24 mouse cellular contexts compared by ENCODE assay signal in genomic region chr15:83237460-83238243, GRCm38 (mm10). TPM values are rescaled to one million over a fixed set of nuclear protein-coding genes. Genes with fewer than 3 reads are reported as not detected.
DNase-seq lines count a peak whose midpoint lies in the region; ATAC-seq and TF ChIP-seq lines count a peak whose summit lies in the region.
"Had no signal": no experiment of that assay in that cellular context is flagged by ENCODE, and none has a peak within 500 bp of the region (broad histone marks: within the 10 kb centered on the region; RNA-seq: fewer than 3 reads in every experiment).

No protein-coding gene starts in this region.

- H3K4me1 ChIP-seq in hindbrain, embryonic 16.5 days (ENCODE audit: control insufficient read depth, insufficient read depth, low read depth, low read length) = peaks cover 3% of the 10 kb centered on the region; the same call in 1 of the 2 replicates
- peaks cover 4% of the 10 kb centered on the region; the same call in 1 of the 2 replicates for H3K4me1 ChIP-seq in hindbrain, embryonic 10.5 days (replicated peaks)
- peaks cover 89% of the 10 kb centered on the region for H3K4me1 ChIP-seq in E14TG2a.4 (replicated peaks; ENCODE audit: low read depth, low read length)
- H3K4me1 ChIP-seq in stomach, embryonic 14.5 days (ENCODE audit: control insufficient read depth, insufficient read depth, low read length) = 0 out of 2 replicates have a peak, but pooled peaks cover 10% of the 10 kb centered on the region
- H3K4me1 ChIP-seq: liver, embryonic 15.5 days; midbrain, embryonic 15.5 days had no signal

- 66% methylated on average over 15 of the region's 15 CpGs for WGBS in hindbrain, embryonic 16.5 days
- 68% methylated on average over 15 of the region's 15 CpGs for WGBS in hindbrain, embryonic 10.5 days
- WGBS in stomach, embryonic 14.5 days = 55% methylated on average over 15 of the region's 15 CpGs

- H3K4me2 ChIP-seq in hindbrain, embryonic 16.5 days (ENCODE audit: low read length) = no peak overlapping the region
- no peak overlapping the region for H3K4me2 ChIP-seq in stomach, embryonic 14.5 days (replicated peaks; ENCODE audit: low read depth, low read length)
- H3K4me2 ChIP-seq: liver, embryonic 15.5 days; lung, embryonic 14.5 days; midbrain, embryonic 15.5 days had no signal

- no peak overlapping the region for H3K27ac ChIP-seq in hindbrain, embryonic 16.5 days (ENCODE audit: low read depth, low read length)
- H3K27ac ChIP-seq in hindbrain, embryonic 10.5 days = no peak overlapping the region
- no peak overlapping the region; the same call in 1 of the 2 replicates for H3K27ac ChIP-seq in stomach, embryonic 14.5 days (ENCODE audit: low read length)
- H3K27ac ChIP-seq: liver, embryonic 15.5 days; midbrain, embryonic 15.5 days had no signal

- 0 out of 2 replicates have a peak, but pooled peaks have one; percentile 34 for ATAC-seq in hindbrain, embryonic 16.5 days
- ATAC-seq in stomach, embryonic 14.5 days (ENCODE audit: insufficient number of reproducible peaks, insufficient read depth, low FRiP score, low read depth) = peak; percentile 63; the same call in 1 of the 2 replicates
- ATAC-seq: forebrain, embryonic 16.5 days; midbrain, embryonic 15.5 days had no signal

- H3K27me3 ChIP-seq in hindbrain, embryonic 16.5 days (replicated peaks; ENCODE audit: control insufficient read depth, insufficient read depth, low read length) = no peaks in the 10 kb centered on the region
- no peaks in the 10 kb centered on the region for H3K27me3 ChIP-seq in hindbrain, embryonic 10.5 days (ENCODE audit: insufficient read depth, poor library complexity, severe bottlenecking)
- no peaks in the 10 kb centered on the region for H3K27me3 ChIP-seq in E14TG2a.4 (ENCODE audit: insufficient read depth, low read length)
- no peaks in the 10 kb centered on the region for H3K27me3 ChIP-seq in stomach, embryonic 14.5 days (ENCODE audit: control insufficient read depth, insufficient read depth, low read length)
- H3K27me3 ChIP-seq: liver, embryonic 15.5 days; midbrain, embryonic 15.5 days had no signal

- no peak for DNase-seq in hindbrain, embryonic 10.5 days (ENCODE audit: low spot score)
- peak; percentile 76 for DNase-seq in R1 (ENCODE audit: low read depth, low spot score)
- DNase-seq in heart, adult 18-20 months = no peak
- DNase-seq in urinary bladder, adult 2 months (ENCODE audit: low spot score) = no peak
- DNase-seq: adrenal gland, postnatal 14 days; cerebellum, adult 11 months; cerebellum, postnatal 14 days; gastrocnemius, postnatal 10 days; heart, postnatal 14 days; kidney, adult 2 months; kidney, postnatal 10 days; lung, embryonic 14.5 days; lung, postnatal 14 days; right cerebral cortex, postnatal 4 days; thymus, postnatal 14 days had no signal

- TF ChIP-seq CTCF in E14TG2a.4 (conservative IDR thresholded peaks at IDR 0.05; ENCODE audit: low read length) = no peak

- H3K4me3 ChIP-seq in hindbrain, embryonic 16.5 days (ENCODE audit: low read length) = no peak overlapping the region
- no peak overlapping the region for H3K4me3 ChIP-seq in hindbrain, embryonic 10.5 days
- H3K4me3 ChIP-seq in E14TG2a.4 (replicated peaks; ENCODE audit: low read length) = peak overlapping the region; percentile 73
- H3K4me3 ChIP-seq in stomach, embryonic 14.5 days (ENCODE audit: low read depth, low read length) = no peak overlapping the region
- H3K4me3 ChIP-seq: erythroblast, embryonic 14.5 days; liver, embryonic 15.5 days; midbrain, embryonic 15.5 days had no signal

- H3K36me3 ChIP-seq in hindbrain, embryonic 16.5 days (ENCODE audit: control insufficient read depth, insufficient read depth, low read length) = no peaks in the 10 kb centered on the region
- H3K36me3 ChIP-seq in hindbrain, embryonic 10.5 days = no peaks in the 10 kb centered on the region
- H3K36me3 ChIP-seq in E14TG2a.4 (ENCODE audit: insufficient read depth, low read length) = peaks cover 39% of the 10 kb centered on the region
- H3K36me3 ChIP-seq in stomach, embryonic 14.5 days (ENCODE audit: control insufficient read depth, insufficient read depth, low read length) = no peaks in the 10 kb centered on the region
- H3K36me3 ChIP-seq: liver, embryonic 15.5 days; midbrain, embryonic 15.5 days had no signal

- H3K9ac ChIP-seq in hindbrain, embryonic 16.5 days (ENCODE audit: low read depth, low read length) = no peak overlapping the region
- no peak overlapping the region for H3K9ac ChIP-seq in stomach, embryonic 14.5 days (replicated peaks; ENCODE audit: low read depth, low read length)
- H3K9ac ChIP-seq: liver, embryonic 15.5 days; lung, embryonic 14.5 days; midbrain, embryonic 15.5 days had no signal

- no peaks in the 10 kb centered on the region for H3K9me3 ChIP-seq in hindbrain, embryonic 16.5 days (ENCODE audit: control insufficient read depth, low read length)
- H3K9me3 ChIP-seq in hindbrain, embryonic 10.5 days = no peaks in the 10 kb centered on the region
- H3K9me3 ChIP-seq in E14TG2a.4 (ENCODE audit: low read length) = no peaks in the 10 kb centered on the region
- H3K9me3 ChIP-seq in stomach, embryonic 14.5 days (ENCODE audit: control insufficient read depth, low read depth, low read length) = no peaks in the 10 kb centered on the region
- H3K9me3 ChIP-seq: liver, embryonic 15.5 days; midbrain, embryonic 15.5 days had no signal

RNA-seq across cellular contexts. Expression of gene A4galt, which starts 13.9 kb away (rescaled TPM):
- 4.9 and 6.5 TPM in 2 replicates for polyA plus RNA-seq in hindbrain, embryonic 16.5 days (2015; fragmentation: Nextera tagmentation; extraction: Ambion mirVana)
- polyA plus RNA-seq in hindbrain, embryonic 10.5 days (2016; fragmentation: Nextera tagmentation; extraction: Ambion mirVana) = 1.2 and 1.5 TPM in 2 replicates
- polyA plus RNA-seq in stomach, embryonic 14.5 days (2014; fragmentation: Nextera tagmentation; extraction: Ambion mirVana) = 9.6 and 13.4 TPM in 2 replicates
- 1 to 10 TPM; 7.0 to 7.2 TPM for total RNA-seq in heart, adult 18-20 months (2021)
- 98.2 and 126 TPM in 2 replicates for polyA plus RNA-seq in urinary bladder, adult 2 months (2012; rRNA removed)
- total RNA-seq: neutrophil, adult 5-6 weeks had no signal
- polyA plus RNA-seq: erythroblast, embryonic 14.5 days; limb, embryonic 11.5 days had no signal
